Mouse (Mus musculus) embryonic facial prominence, embryonic 15.5 days (tissue): ENCODE results near the gene Dhrs2. TPM values are rescaled to one million over a fixed set of nuclear protein-coding genes. Genes with fewer than 3 reads are reported as not detected.

Source experiments
- ATAC-seq: fragments of 200-750 bp; cut with Nextera tagmentation; 2 replicates; pipeline ENCODE4 v1.8.0; 2017; ENCODE audit warnings: low read depth, moderate TSS enrichment; ENCODE audit not compliant: insufficient number of reproducible peaks, low FRiP score, low TSS enrichment
- H3K27ac ChIP-seq: fragments of 300-500 bp; sonication (generic); replicated peaks from 2 replicates; pipeline ENCODE4 v1.5.1; 2015; ENCODE audit warnings: mild to moderate bottlenecking, inconsistent platforms
- H3K27me3 ChIP-seq: fragments of 300-500 bp; sonication (generic); 2 replicates; pipeline ENCODE4 v1.6.1; 2015; ENCODE audit warnings: inconsistent platforms
- H3K36me3 ChIP-seq: fragments of 300-500 bp; sonication (generic); 2 replicates; pipeline ENCODE4 v1.6.1; 2015; ENCODE audit warnings: mild to moderate bottlenecking, inconsistent platforms
- H3K4me1 ChIP-seq: fragments of 300-500 bp; sonication (generic); 2 replicates; pipeline ENCODE4 v1.6.1; 2015; ENCODE audit warnings: inconsistent platforms
- H3K4me2 ChIP-seq: fragments of 300-500 bp; sonication (generic); replicated peaks from 2 replicates; pipeline ENCODE4 v1.6.1; 2015; ENCODE audit warnings: mild to moderate bottlenecking, inconsistent platforms
- H3K4me3 ChIP-seq: fragments of 300-500 bp; sonication (generic); replicated peaks from 2 replicates; pipeline ENCODE4 v1.5.1; 2015; ENCODE audit warnings: mild to moderate bottlenecking, inconsistent platforms
- H3K9ac ChIP-seq: fragments of 300-500 bp; sonication (generic); 2 replicates; pipeline ENCODE4 v1.6.1; 2015; ENCODE audit warnings: inconsistent platforms
- H3K9me3 ChIP-seq: fragments of 300-500 bp; sonication (generic); replicated peaks from 2 replicates; pipeline ENCODE4 v1.6.1; 2016; ENCODE audit warnings: inconsistent platforms
- WGBS: fragments of 180-500 bp; shearing (Covaris S2); methylation state at CpG from one replicate; pipeline ENCODE4 v1.1.7; 2015; 5-methylcytosine and 5-hydroxymethylcytosine counted together
- polyA plus RNA-seq: library from polyadenylated mRNA; unstranded; fragments of >200 nt; fragmentation: Nextera tagmentation; extraction: Ambion mirVana; gene quantifications from 2 replicates; pipeline ENCODE4 v1.2.1, GENCODE M21; 2015

Gene Dhrs2
- polyA plus RNA-seq, 1 experiment from 2014 or later, result 14.4 TPM

- no peak for ATAC-seq
Observed at GRCm38 (mm10) chr14:55253580-55253979, 31.8 kb downstream of the Dhrs2 start.

GRCm38 (mm10) chr14:55255443-55255842 is 33.6 kb downstream of the Dhrs2 start:
- 66% methylated on average over 6 of the region's 6 CpGs for WGBS

More at GRCm38 (mm10) chr14:55253580-55253979, 31.8 kb downstream of the Dhrs2 start:
- no peak overlapping the region for H3K4me3 ChIP-seq
- no peaks in the 10 kb centered on the region for H3K27me3 ChIP-seq
- H3K9ac ChIP-seq, result no peak overlapping the region
- H3K4me1 ChIP-seq, result no peaks in the 10 kb centered on the region
- no peaks in the 10 kb centered on the region for H3K36me3 ChIP-seq
- H3K4me2 ChIP-seq, result no peak overlapping the region
- no peaks in the 10 kb centered on the region for H3K9me3 ChIP-seq
- no peak overlapping the region for H3K27ac ChIP-seq
- WGBS, result 29% methylated on average over 4 of the region's 4 CpGs

DNA sequence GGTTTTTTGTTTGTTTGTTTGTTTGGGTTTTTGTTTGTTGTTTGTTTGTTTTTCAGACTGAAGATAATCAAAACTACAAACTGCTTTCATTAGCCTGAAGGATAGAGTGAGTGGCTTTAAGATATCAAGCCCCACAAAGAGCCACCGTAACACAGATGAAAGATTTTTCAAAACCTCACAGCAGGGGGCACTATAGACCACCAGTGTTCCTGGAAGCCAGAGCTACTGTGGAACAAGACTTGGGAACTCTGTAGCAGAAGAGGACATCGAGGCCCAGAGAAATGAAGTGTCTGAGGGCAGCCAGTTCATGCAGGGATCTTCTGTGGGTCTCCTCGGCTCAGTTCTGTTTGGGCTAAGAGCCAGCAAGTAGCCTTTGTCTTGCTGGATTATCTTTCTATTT is 49.4 kb downstream of the Dhrs2 start:
- Histone ChIP-seq H3K27me3 (no peaks in the 10 kb centered on the region), H3K4me3 (no peak overlapping the region), H3K4me2 (no peak overlapping the region), H3K9ac (no peak overlapping the region), H3K9me3 (no peaks in the 10 kb centered on the region), H3K27ac (no peak overlapping the region), H3K4me1 (no peaks in the 10 kb centered on the region), H3K36me3 (no peaks in the 10 kb centered on the region)
- 53% methylated on average over 3 of the region's 3 CpGs for WGBS
- ATAC-seq, result no peak

More at GRCm38 (mm10) chr14:55255443-55255842, 33.6 kb downstream of the Dhrs2 start:
- H3K9ac ChIP-seq, result no peak overlapping the region
- H3K4me3 ChIP-seq, result no peak overlapping the region
- no peak overlapping the region for H3K27ac ChIP-seq
- no peak for ATAC-seq
- no peaks in the 10 kb centered on the region for H3K4me1 ChIP-seq
- no peaks in the 10 kb centered on the region for H3K27me3 ChIP-seq
- H3K36me3 ChIP-seq, result no peaks in the 10 kb centered on the region
- H3K9me3 ChIP-seq, result no peaks in the 10 kb centered on the region
- no peak overlapping the region for H3K4me2 ChIP-seq

GRCm38 (mm10) chr14:55273023-55273422 is 51.2 kb downstream of the Dhrs2 start:
- Histone ChIP-seq H3K9ac (no peak overlapping the region), H3K27ac (no peak overlapping the region), H3K4me2 (no peak overlapping the region), H3K9me3 (no peaks in the 10 kb centered on the region), H3K4me3 (no peak overlapping the region), H3K4me1 (no peaks in the 10 kb centered on the region), H3K36me3 (no peaks in the 10 kb centered on the region), H3K27me3 (no peaks in the 10 kb centered on the region)
- ATAC-seq, result no peak
- 78% methylated on average over 4 of the region's 4 CpGs for WGBS

DNA sequence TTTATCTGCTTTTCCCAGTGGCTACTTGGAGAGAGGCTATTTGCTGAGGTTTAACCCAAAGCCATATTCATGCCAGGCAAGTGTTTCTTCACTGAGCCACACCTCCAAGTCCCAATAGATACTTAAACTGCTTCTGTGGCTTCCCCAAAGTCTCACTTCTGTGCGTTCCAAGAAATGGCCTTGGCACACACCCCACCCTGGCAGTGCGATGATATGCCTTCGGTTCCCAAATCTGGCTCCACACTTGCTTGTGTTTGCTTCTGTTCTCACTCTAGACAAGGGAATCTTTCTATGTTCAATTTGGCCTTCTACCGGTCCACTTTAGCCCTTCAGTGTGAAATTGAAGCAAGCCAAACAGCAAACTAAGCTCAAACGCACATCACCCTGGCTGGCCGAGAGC is 53.0 kb downstream of the Dhrs2 start:
- 88% methylated on average over 6 of the region's 6 CpGs for WGBS
- no peaks in the 10 kb centered on the region for H3K4me1 ChIP-seq
- no peak overlapping the region for H3K4me2 ChIP-seq
- H3K9ac ChIP-seq, result no peak overlapping the region
- no peak overlapping the region for H3K27ac ChIP-seq
- H3K27me3 ChIP-seq, result no peaks in the 10 kb centered on the region
- no peak overlapping the region for H3K4me3 ChIP-seq
- no peaks in the 10 kb centered on the region for H3K36me3 ChIP-seq
- no peaks in the 10 kb centered on the region for H3K9me3 ChIP-seq
- no peak for ATAC-seq

DNA sequence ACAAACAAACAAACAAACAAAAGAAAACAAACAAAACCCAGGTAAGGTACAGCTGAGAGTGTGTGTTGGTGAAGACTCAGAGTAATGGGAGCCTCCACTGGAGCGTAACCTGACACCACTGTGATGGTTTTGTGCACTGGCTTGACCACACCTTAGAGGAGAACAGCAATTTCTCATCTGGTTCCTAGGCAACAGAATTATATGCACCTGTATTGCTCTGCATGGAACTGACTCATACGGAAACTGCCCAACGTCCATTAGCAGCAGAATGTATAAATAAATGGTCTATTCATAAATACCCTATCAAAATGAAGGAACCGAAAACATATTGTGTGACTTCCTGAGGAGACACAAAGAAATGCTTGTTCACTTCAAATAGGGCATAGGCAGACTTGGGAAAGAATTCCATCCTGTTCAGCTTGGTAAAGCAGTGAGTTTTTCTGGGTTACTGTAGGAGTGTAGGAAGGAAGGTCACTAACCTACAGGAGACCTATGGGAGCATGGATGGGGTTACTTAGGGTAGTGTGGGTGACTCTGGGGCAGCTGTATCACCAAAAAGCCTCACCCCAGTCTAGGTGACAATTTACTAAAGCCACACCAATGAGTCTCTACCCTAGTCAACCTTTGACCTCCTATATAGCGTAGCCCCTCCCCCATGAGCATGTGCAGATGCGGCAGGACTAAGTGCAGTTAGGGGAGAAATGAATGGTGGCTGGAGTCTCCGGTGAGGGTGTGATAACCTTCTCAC is 57.7 kb downstream of the Dhrs2 start:
- ATAC-seq, result no peak
- WGBS, result 69% methylated on average over 7 of the region's 7 CpGs
- Histone ChIP-seq H3K27me3 (no peaks in the 10 kb centered on the region), H3K4me1 (no peaks in the 10 kb centered on the region), H3K27ac (no peak overlapping the region), H3K9ac (no peak overlapping the region), H3K36me3 (no peaks in the 10 kb centered on the region), H3K4me2 (no peak overlapping the region), H3K4me3 (no peak overlapping the region), H3K9me3 (no peaks in the 10 kb centered on the region)

Other genes with a start within 250 kb of the Dhrs2 start
- gene Gm17428, start 245.1 kb upstream of the Dhrs2 start, polyA plus RNA-seq, result not detected in 2 replicates
- 21.5 and 33.1 TPM in 2 replicates for gene Myh7, start 227.4 kb upstream of the Dhrs2 start, polyA plus RNA-seq
- gene Ngdn, start 206.6 kb upstream of the Dhrs2 start, polyA plus RNA-seq, result 70.7 and 73.9 TPM in 2 replicates
- 4.2 and 5.0 TPM in 2 replicates for gene Zfhx2, start 129.7 kb upstream of the Dhrs2 start, polyA plus RNA-seq
- gene Thtpa, start 127.2 kb upstream of the Dhrs2 start, polyA plus RNA-seq, result 21.5 and 22.4 TPM in 2 replicates
- 25.5 and 29.1 TPM in 2 replicates for gene Ap1g2, start 115.4 kb upstream of the Dhrs2 start, polyA plus RNA-seq
- 3.0 and 3.6 TPM in 2 replicates for gene Jph4, start 105.1 kb upstream of the Dhrs2 start, polyA plus RNA-seq